Mouse (Mus musculus) embryonic fibroblast, embryonic 13.5 days (primary cell): ENCODE results near the gene Mdga1.

ENCODE experiments used
- CTCF ChIP-seq: IDR thresholded peaks from 2 replicates; pipeline ENCODE4 v1.5.1; 2011; ENCODE audit warnings: mild to moderate bottlenecking, control low read depth, low read length, moderate library complexity, borderline replicate concordance; ENCODE audit not compliant: insufficient read depth
- POLR2A ChIP-seq: IDR thresholded peaks from 2 replicates; pipeline ENCODE4 v1.6.1; 2011; ENCODE audit warnings: low read depth, mild to moderate bottlenecking, control low read depth, low read length, moderate library complexity

GRCm38 (mm10) chr17:29864440-29864839, 105.4 kb downstream of the Mdga1 start:
- TF ChIP-seq CTCF = no peak
- no peak for TF ChIP-seq POLR2A
